Mouse (Mus musculus): Measurements from ENCODE around the gene Eme2. TPM values are rescaled to one million over a fixed set of nuclear protein-coding genes. Genes with fewer than 3 reads are reported as not detected.

Gene Eme2
- total RNA-seq, 2 experiments from 2014 or later, result 11.8 to 13.7 TPM

DNA sequence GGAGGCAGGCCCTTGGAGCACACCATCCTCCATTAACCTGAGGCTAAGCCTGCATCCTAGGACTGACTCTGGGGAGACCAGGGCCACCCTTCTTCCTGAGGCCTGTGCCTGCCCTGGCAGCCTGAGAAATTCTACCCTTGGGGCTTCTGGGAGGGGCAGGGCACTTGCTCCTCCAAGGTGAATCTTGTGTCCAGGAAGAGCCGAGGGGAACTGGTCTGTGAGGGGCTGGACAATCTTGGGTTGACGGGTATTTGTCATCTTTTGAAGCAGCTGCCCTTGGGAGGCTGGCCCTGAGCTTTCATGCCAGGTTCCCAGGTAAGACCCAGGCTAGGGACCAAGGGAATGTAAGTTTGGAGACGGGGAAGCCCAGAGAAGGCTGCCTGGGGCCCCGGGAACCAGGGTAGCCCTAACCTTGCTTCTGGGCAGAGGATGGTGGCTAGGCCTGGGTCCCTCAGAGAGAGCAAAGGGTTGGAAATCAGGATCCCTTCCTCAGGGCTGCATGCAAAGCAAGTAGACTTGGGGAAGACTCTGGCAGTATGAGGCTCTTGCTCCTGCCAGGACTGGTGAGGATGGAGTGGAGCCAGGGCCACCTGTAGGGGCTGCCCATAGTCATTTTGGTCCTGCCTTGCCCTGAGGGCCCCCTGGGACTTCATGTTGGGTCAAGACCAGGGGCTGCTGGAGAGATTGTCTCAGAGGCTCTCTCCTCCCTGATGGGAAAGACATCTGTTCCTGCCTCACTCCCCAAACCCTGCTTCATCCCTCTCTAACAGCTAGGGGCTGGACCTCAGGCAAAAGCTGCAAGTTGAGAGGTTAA, 3.4 kb upstream of the Eme2 start:
- no peak for ATAC-seq (replicated peaks; ENCODE audit: low FRiP score, low TSS enrichment, poor library complexity, severe bottlenecking)

DNA sequence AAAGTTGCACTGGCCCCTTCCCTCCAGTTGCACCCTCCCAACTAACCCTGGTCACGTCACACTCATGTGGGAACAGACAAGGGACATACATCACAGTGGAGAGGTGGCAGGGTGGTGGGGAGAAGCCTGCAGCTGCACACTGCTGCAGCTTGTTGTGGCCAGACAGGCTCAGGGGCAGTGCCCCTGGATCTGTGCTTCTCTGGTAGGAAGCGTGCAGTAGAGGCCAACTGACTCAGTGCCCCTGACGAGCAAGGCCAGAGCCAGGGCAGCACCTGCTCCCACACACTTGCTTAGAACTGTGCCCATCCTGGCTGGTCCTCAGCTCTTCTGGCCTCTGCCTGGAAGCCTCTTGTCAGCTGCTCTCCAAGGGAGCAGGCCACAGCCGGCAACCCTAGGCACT, 2.7 kb upstream of the Eme2 start:
- no peak for ATAC-seq (replicated peaks; ENCODE audit: low FRiP score, low TSS enrichment, poor library complexity, severe bottlenecking)

DNA sequence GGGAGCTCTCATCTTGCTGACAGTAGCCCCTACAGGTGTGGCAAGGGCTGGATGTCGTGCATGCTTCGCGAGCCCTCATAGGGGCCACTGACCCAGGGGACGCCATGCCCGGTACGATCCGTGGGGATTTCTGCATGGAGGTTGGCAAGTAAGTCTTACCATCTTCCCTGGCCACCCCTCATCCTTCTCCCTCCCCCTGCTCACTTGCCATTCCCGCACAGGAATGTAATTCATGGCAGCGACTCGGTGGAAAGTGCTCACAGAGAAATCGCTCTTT, 2.0 kb upstream of the Eme2 start:
- ATAC-seq (replicated peaks; ENCODE audit: low FRiP score, low TSS enrichment, poor library complexity, severe bottlenecking), result no peak

DNA sequence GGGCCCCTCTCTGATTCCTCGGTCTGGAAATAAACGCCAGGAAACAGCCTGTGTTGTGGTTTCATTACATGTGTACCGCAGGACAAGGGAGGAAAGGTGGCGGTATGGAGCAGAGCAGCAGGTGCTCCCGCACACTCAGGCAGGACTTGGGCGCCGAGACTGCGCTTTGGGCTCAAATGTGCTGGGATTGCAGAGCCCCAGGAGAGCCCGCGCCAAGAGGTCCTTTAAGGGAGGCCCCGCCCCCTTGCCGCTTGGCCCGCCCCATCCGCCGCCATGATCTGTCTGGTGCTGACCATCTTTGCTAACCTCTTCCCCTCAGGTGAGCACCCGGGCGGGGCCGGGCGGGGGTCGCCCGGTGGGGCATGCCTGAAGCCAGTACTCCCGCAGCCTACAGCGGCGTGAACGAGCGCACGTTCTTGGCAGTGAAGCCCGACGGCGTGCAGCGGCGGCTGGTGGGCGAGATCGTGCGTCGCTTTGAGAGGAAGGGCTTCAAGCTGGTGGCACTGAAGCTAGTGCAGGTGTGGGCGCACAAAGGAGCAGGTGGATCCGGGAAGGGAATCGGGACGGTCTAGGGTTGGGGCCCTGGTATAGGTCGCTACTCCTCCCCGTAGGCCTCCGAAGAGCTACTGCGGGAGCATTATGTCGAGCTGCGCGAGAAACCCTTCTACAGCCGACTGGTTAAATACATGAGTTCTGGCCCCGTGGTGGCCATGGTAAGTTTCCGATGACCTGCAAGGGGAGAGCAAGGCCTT, 1.5 kb upstream of the Eme2 start, which contains the start of gene Nme3:
TSS of gene Nme3 (plus strand) at position 260 of the 752 bp plus-strand sequence.
- peak; percentile 39; the same call in 1 of the 2 replicates for ATAC-seq (replicated peaks; ENCODE audit: low FRiP score, low TSS enrichment, poor library complexity, severe bottlenecking)

DNA sequence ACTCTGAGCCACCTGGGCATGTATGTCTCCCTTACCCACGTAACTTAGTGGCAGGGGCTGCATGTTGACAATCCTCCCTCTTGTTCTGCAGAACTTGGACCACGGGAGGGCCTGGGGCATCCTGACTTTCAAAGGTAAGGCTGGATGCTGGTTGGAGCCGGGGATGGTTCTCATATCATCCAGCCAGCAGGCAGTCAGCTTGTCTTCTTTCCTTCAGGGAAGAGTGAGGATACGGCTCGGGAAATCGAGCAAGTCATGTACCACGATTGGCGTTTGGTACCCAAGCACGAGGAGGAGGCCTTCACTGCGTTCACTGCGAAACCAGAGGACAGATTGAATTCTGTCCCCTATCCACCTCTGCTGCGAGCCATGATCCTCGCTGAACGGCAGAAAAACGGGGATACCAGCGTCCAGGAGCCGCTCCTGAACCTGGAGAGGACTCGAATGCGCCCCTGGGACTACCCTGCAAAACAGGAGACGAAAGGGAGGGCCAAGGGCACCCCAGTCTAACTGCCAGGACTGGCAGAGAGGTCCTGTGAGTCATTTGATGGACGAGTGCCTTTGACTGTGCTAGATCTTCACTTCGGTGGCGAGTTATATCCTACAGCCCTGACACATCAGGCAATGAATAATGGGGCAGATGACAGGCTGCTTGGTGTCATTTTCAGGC, 819 bp upstream of the Eme2 start:
- no peak for ATAC-seq (replicated peaks; ENCODE audit: low FRiP score, low TSS enrichment, poor library complexity, severe bottlenecking)

DNA sequence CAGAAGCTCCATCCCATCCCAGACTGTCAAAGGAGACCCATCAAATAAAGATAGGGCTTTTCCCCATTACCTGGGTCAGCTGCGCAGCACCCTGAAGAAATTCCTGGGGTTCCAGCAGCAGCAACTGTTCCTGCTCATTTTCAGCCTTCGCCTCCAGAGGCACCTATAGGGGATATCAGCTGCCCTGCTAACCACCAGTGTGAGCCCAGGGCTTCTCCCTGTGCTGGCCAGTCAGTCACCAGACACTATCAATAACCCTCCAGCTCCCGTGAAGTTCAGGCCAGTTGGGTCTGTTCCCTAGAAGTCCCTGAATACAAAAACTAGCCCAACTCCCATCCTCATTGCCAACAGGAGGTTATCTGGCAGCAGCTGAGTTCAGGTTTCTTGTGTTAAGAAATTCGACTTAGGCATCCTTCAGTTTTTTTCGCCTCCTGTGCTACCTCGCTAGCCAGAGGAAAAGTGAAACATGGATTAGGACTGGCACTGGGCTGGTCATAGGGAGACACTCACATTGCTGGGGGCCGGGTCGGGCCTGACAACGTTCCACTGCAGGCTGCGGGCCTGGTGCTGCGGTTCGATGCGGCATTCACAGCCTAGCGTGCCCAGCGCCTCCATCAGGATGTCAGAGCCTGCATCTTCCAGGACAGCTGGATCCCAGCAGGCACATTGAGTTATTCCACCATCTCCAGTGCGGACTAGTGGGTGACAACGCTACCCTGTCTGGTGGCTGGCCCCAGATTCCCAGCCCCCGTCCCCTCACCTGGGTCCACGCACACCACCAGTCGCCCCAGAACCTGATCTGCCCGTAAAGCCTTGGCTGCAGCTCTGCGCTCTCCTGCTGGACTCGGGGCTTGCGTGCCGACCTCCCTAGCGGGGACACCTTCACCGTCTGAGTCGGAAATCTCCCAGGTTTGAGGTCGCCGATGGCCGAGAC, 559 bp downstream of the Eme2 start:
- ATAC-seq (replicated peaks; ENCODE audit: low FRiP score, low TSS enrichment, poor library complexity, severe bottlenecking), result 0 out of 2 replicates have a peak, but pooled peaks have one; percentile 2

DNA sequence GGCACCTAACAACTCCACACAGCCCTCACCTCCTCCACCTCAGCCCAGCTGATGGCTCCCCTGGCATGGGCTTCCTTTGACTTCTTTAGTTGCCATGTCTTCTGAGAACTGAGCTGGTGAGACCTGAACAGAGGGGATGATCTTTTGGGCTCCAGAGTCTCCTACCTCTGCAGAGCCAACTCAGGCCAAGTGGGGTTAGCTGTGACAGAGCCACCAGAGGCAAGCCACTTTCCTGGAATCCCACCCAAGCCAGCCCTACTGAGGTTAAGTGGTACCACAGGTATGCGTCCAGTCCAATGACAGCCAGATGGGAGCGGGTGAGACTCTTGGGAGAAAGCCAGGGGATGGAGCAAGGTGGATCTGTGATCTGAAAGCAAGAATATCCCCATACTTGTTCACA, 1.6 kb downstream of the Eme2 start:
- ATAC-seq (replicated peaks; ENCODE audit: low FRiP score, low TSS enrichment, poor library complexity, severe bottlenecking), result no peak

DNA sequence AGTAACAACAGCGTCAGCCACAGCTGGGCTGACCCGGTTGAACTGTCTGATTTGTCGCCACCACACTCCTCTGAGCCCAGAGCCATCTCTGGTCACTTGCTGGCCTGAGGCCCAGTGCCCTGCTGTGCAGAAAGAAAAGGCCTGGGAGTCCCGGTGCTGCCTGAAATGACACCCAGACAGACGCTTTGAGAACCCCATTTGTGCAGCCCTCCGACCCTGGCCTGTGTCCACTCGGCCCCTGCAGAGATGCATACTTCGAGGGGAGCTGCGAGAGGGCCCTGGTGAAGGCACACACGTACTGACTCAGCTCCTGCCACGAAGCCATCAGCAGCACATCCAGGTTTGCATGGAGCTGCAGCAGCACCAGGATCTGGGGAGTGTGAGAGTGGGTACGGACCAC, 2.1 kb downstream of the Eme2 start:
- no peak for ATAC-seq (replicated peaks; ENCODE audit: low FRiP score, low TSS enrichment, poor library complexity, severe bottlenecking)

DNA sequence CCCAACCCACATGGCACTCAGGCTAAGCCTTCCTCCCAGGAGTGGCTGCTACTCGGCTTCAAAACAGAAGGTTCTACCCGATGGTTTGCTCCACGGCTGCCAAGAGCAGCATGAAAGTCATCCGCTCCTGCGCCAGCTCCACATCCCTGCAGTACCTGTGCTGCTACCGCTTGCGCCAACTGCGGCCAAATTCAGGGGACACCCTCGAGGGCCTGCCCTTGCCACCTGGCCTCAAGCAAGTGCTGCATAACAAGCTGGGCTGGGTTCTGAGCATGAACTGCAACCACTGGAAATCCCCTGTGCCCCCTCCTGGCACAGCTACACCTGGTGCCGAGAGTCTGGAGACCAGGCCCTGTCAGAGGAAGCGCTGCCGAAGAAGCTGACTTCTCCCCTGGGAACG, 3.6 kb downstream of the Eme2 start:
- ATAC-seq (replicated peaks; ENCODE audit: low FRiP score, low TSS enrichment, poor library complexity, severe bottlenecking), result no peak

DNA sequence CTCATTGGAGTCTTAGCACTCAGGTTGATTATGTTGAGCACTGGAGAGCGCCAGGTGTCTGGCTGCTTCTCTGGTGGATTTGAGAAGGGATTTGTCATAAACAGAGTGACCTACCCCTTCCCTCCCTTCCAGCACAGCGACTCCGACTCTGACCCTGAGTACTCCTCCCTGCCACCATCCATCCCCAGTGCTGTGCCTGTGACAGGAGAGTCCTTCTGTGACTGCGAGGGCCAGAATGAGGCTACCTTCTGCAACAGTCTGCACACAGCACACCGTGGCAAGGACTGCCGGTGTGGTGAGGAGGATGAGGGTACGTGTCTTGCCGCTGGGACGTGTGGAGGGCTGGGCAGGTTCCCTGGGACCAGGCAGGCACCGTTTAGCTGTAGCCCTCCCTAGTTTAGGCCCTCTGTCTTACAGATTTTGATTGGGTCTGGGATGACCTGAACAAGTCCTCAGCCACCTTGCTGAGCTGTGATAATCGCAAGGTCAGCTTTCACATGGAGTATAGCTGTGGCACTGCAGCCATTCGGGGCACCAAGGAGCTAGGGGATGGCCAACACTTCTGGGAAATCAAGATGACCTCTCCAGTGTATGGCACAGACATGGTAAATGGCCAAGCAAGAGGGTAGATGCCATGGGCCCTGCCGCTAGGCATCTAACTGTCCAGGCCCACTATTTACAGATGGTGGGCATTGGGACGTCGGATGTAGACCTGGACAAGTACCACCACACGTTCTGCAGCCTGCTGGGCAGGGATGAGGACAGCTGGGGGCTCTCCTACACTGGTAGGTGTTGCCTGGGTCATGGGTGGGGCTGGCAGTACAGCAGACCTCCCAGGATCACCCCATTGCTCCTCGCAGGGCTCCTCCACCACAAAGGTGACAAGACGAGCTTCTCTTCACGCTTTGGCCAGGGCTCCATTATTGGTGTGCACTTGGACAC, 4.5 kb downstream of the Eme2 start:
- ATAC-seq (replicated peaks; ENCODE audit: low FRiP score, low TSS enrichment, poor library complexity, severe bottlenecking), result no peak

DNA sequence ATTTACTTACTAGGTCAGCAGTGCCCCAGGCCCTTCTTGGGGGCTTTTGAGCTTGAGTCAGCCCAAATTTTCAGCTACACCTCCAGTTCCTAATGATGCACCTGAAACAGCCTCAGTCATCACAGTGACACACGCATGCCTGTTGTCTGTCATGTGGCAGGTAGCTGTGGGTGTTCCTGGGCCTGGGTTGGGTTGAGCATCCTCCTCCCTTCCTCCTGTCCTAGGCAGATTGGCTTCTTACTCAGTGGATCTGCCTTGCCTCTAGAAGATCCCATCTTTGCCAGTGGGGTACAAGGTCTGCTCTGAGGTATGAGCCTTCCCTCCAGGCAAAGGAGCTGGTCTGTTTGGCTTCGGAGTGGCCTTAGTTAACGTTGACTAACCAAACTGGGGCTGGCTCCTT, 6.0 kb downstream of the Eme2 start:
- no peak for ATAC-seq (replicated peaks; ENCODE audit: low FRiP score, low TSS enrichment, poor library complexity, severe bottlenecking)

DNA sequence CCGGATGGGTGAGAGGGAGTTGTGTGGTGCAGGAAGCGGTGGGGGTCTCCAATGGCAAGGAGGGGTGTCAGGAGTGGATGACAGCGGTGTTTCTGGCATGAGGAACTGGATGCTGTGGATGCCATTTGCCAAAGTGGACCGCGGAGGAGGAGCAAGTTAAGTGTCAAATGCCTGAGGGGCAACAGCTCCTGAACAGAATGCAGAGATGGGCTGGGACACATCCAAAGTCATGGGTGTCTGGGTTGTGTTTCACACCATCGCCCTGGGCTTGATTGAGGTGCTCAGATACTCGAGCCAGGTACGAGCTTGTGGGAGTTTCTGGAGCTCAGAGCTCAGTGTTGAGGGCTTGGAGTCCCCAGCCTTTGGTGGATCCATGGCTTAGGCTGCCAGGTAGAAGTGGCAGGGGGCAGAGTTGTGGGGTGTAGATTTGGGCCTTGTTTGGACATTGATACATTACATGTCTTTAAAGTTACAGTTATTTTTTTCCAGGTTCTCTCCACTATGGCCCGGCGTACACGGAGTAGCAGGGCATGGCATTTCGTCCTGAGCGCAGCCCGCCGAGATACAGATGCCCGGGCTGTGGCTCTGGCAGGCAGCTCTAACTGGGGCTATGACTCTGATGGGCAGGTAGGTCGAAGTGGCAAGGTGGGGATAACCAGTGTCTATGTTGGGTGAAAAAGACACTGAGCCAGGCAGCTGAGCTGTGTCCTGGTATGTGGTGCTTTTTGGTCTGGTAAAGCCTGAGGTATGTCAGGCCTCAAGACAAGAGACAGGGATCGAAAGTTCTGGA, 7.4 kb downstream of the Eme2 start:
- ATAC-seq (replicated peaks; ENCODE audit: low FRiP score, low TSS enrichment, poor library complexity, severe bottlenecking), result no peak

DNA sequence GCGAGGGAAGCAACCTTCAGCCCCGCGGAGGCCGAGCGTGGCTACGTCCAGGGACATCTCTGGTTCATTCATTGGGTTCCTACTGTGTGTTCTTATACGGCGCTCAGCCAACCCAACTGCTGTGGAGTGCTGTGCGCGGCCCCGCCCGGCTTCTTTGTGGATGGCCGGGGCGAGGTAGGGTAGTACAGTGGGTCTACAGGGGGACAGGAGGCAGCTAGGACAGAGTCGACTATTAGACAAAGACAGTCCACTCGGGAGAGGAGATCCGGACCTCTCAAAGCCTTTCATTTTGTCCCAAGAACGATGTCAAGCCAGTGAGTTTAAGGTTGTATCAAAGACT, 8.0 kb downstream of the Eme2 start:
- no peak for ATAC-seq (replicated peaks; ENCODE audit: low FRiP score, low TSS enrichment, poor library complexity, severe bottlenecking)

DNA sequence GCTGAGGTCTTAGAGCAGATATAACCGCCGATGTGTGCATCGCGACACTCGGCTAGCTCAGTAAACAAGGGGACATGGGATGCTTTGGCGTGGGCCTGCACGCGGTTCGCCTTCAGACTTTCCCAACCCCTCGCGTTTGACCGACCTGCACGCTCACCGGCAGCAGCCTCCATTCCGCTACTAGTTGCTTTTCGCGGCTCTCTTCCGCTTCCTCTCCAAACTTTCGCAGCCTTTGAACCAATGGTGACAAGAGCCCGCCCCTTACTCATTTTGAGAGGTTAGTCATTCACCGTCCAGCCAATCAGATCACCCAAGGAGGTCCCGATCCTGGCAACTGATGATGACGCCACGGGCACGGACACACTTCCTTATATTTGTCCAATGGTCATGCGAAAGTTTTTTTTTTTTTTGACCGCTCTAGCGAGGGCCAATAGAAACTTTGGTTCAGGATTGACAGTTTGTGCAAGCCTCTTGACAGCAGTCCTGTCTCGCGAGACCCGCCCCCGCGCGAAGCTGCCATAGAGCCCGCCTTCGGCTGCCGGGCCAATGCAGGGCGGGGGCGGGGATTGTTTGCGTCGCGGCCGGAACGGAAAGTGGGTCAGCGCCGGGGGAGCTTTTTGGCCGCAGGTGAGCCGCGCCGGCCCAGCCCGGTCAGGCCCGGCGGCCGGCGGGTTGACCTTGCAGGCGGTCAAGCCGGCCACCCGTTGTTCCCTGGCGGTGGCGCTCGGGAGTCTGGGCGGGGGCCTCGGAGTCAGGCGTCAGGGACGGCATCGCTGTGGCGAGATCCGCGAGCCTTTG, 8.6 kb downstream of the Eme2 start, which contains the start of the genes Nubp2 and Spsb3:
TSS of gene Nubp2 (minus strand) at position 216 of the 798 bp plus-strand sequence.
TSS of gene Spsb3 (plus strand) at position 510 of the 798 bp plus-strand sequence.
- peak; percentile 90 for ATAC-seq (replicated peaks; ENCODE audit: low FRiP score, low TSS enrichment, poor library complexity, severe bottlenecking)

DNA sequence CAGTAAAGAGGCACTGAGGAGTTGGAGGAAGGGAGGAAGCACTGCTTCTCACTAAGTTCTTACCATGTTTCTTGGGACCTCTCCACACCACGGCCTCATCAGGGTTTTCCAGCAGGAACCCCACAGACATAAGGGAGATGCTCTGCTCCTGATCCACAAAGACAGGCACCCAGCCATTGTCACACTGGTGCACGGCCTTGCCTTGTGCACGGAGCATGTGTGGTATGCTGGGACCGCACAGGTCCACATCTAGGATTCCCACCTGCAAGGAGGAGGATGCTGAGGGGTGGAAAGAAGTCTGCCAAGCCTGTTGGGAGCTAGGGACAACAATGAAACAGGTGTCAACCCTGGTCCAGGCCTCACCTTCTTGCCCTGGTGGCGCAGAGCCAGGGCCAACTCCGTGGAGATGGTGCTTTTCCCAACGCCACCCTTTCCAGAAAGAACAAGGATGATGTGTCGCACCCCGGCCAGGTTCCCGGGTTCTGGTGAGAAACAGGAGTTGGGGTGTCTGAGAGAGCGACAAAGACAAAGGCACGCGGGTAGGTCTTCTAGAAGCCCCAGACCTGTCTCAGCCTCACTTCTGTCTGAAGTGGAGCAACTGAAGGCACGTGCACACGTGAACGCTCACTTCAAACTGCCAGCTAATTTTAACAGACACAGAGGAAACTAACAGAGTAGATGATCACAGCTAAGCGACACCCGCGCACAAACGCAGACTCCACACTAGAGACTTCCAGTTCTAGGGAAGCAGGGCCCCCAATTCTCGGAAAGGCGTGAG, 9.3 kb downstream of the Eme2 start:
- ATAC-seq (replicated peaks; ENCODE audit: low FRiP score, low TSS enrichment, poor library complexity, severe bottlenecking), result no peak

DNA sequence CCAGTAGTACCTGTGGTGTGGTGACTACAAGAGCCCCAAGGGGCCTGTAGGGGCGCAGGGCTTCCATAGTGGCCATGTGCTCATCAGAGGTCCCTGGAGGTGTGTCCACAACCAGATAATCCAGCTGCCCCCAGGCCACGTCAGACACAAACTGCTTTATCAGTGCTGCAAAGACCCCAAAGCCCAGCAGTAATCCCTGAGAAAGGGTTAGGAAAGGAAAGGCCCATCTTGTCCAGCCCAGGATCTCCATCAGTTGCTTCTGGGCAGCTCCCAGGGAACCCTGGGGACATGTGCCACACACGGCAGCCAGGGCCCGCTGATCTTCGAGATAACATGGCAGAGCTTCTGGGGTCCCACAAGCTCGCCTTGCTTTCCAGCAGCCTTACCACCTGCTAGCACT, 10.5 kb downstream of the Eme2 start:
- no peak for ATAC-seq (replicated peaks; ENCODE audit: low FRiP score, low TSS enrichment, poor library complexity, severe bottlenecking)
